Mouse (Mus musculus) liver, embryonic 16.5 days (tissue): ENCODE results near the gene Lysmd2. TPM values are rescaled to one million over a fixed set of nuclear protein-coding genes. Genes with fewer than 3 reads are reported as not detected.
"Not testable (repeated sequence)": the region's sequence is repeated elsewhere in the genome, so short reads cannot be mapped to it uniquely, and the experiment has no call there.

ENCODE experiments used
- ATAC-seq: fragments of 200-750 bp; cut with Nextera tagmentation; 2 replicates; pipeline ENCODE4 v1.8.0; 2017; ENCODE audit warnings: low read depth, mild to moderate bottlenecking, moderate number of reproducible peaks, moderate library complexity
- H3K27ac ChIP-seq: fragments of 300-500 bp; sonication (generic); 2 replicates; pipeline ENCODE4 v1.5.1; 2014; ENCODE audit warnings: mild to moderate bottlenecking, low read length
- H3K27me3 ChIP-seq: fragments of 300-500 bp; sonication (generic); 2 replicates; pipeline ENCODE4 v1.6.1; 2014; ENCODE audit warnings: low read depth, low read length, mixed read lengths; ENCODE audit not compliant: control insufficient read depth, insufficient read depth
- H3K36me3 ChIP-seq: fragments of 300-500 bp; sonication (generic); 2 replicates; pipeline ENCODE4 v1.6.1; 2014; ENCODE audit warnings: mild to moderate bottlenecking; ENCODE audit not compliant: control insufficient read depth, insufficient read depth
- H3K4me1 ChIP-seq: fragments of 300-500 bp; sonication (generic); 2 replicates; pipeline ENCODE4 v1.6.1; 2014; ENCODE audit warnings: low read depth, low read length, mixed read lengths; ENCODE audit not compliant: control insufficient read depth
- H3K4me2 ChIP-seq: fragments of 300-500 bp; sonication (generic); 2 replicates; pipeline ENCODE4 v1.6.1; 2014; ENCODE audit warnings: low read depth, low read length, mixed read lengths
- H3K4me3 ChIP-seq: fragments of 300-500 bp; sonication (generic); 2 replicates; pipeline ENCODE4 v1.5.1; 2014; ENCODE audit warnings: low read depth, mild to moderate bottlenecking, low read length
- H3K9ac ChIP-seq: fragments of 300-500 bp; sonication (generic); 2 replicates; pipeline ENCODE4 v1.6.1; 2014; ENCODE audit warnings: low read depth, low read length
- H3K9me3 ChIP-seq: fragments of 300-500 bp; sonication (generic); replicated peaks from 2 replicates; pipeline ENCODE4 v1.6.1; 2016; ENCODE audit warnings: low read length; ENCODE audit not compliant: control insufficient read depth
- WGBS: fragments of 180-500 bp; shearing (Covaris S2); extraction: QIAGEN DNeasy Blood & Tissue Kit; methylation state at CpG from one replicate; pipeline ENCODE4 v1.1.7; 2014; ENCODE audit not compliant: insufficient replicate concordance; 5-methylcytosine and 5-hydroxymethylcytosine counted together
- polyA plus RNA-seq: library from polyadenylated mRNA; unstranded; fragments of >200 nt; fragmentation: Nextera tagmentation; extraction: Ambion mirVana; gene quantifications from 2 replicates; pipeline ENCODE4 v1.2.1, GENCODE M21; 2015

Gene Lysmd2
- polyA plus RNA-seq, 1 experiment from 2014 or later, result 2.8 TPM

DNA sequence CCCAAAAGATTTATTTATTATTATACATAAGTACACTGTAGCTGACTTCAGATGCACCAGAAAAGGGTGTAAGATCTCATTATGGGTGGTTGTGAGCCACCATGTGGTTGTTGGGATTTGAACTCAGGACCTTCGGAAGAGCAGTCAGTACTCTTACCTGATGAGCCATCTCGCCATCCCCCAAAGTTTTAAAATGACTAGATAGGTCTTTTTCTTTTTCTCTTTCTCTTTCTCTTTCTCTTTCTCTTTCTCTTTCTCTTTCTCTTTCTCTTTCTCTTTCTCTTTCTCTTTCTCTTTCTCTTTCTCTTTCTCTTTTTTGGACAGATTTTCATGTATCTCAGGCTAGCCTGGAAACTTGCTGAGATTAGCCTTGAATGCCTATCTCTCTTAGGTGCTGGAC, 5.8 kb upstream of the Lysmd2 start:
- not testable (repeated sequence) for H3K9ac ChIP-seq, H3K4me2 ChIP-seq, H3K4me3 ChIP-seq, H3K9me3 ChIP-seq, H3K4me1 ChIP-seq, H3K27ac ChIP-seq, H3K36me3 ChIP-seq, H3K27me3 ChIP-seq, ATAC-seq
- 73% methylated on average over 2 of the region's 2 CpGs for WGBS

DNA sequence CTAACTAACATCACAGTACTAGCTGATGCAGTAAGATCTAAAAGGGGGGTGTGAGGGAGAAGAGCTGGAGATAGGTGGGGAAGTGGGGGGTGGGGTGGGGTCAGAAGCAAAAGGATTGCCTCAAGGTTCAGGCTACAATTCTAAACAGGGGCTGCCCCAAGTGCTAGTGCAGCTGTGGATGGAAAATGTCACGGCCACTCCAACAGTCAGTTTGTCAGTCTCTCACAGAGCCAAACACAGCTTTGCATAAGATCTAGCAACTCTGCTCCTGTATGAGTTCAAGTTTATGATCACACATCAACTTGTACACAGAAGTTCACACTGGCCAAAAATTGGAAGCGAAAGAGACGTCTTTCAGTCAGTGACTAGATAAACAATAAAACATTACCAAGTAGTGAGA, 4.1 kb upstream of the Lysmd2 start:
- Histone ChIP-seq H3K9ac (no peak overlapping the region), H3K36me3 (no peaks in the 10 kb centered on the region), H3K4me2 (no peak overlapping the region), H3K27ac (no peak overlapping the region), H3K27me3 (peaks cover 26% of the 10 kb centered on the region), H3K9me3 (no peaks in the 10 kb centered on the region), H3K4me3 (no peak overlapping the region), H3K4me1 (no peaks in the 10 kb centered on the region)
- 58% methylated on average over 3 of the region's 3 CpGs for WGBS
- ATAC-seq, result no peak

DNA sequence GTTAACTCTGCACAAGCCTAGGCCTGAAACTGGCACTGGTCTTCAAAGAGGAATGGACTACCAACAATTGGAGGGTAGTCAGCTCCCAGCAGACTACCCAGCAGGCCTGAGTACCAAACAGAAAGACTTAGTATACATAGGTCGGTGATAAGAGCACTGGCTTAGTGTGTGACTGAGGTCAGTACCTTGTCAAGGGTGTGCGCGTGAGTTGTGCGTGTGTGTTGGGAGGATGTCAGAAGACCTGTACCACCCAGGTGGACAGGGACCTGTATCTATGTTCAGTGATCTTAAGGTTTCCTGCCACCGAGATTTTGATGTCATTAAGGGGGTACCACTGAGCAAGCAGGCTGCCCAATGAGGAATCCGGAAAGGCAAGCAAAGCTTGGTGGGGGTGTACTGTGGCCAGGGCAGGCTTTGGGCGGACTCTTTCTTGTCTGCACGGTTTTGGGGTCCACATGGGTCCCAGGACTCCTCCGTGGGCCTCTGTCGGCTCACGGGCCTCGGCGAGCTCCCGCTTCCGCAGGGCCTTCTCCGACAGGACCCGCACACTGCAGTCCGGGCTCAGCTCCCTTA, 472 bp upstream of the Lysmd2 start:
- Histone ChIP-seq H3K27me3 (peaks cover 26% of the 10 kb centered on the region), H3K27ac (no peak overlapping the region)

DNA sequence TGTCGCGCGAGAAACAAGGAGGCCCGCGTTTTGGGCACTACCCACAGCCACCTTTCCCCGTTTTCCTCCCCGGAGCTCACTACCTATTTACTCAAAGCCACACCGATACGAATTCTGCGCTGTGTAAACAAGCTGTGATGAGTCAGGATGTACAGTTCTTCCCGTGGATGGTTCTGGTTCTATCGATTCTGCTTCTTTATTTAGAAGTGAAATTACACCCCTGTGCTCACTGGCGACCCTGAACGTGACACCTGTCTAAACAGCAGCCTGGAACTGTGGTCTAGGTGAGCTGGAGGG, 715 bp downstream of the Lysmd2 start:
- peak; percentile 40; the same call in 1 of the 2 replicates for ATAC-seq
- Histone ChIP-seq H3K27me3 (peaks cover 26% of the 10 kb centered on the region), H3K9me3 (no peaks in the 10 kb centered on the region), H3K4me3 (peak overlapping the region; percentile 62), H3K4me2 (peak overlapping the region; percentile 74), H3K9ac (peak overlapping the region; percentile 39; the same call in 1 of the 2 replicates), H3K4me1 (no peaks in the 10 kb centered on the region), H3K36me3 (no peaks in the 10 kb centered on the region), H3K27ac (no peak overlapping the region)
- 3% methylated on average over 14 of the region's 14 CpGs for WGBS

More for the DNA sequence above, 472 bp upstream of the Lysmd2 start:
- H3K4me2 ChIP-seq, result peak overlapping the region; percentile 74
- H3K4me1 ChIP-seq, result no peaks in the 10 kb centered on the region
- H3K9ac ChIP-seq, result peak overlapping the region; percentile 24; the same call in 1 of the 2 replicates
- 16% methylated on average over 18 of the region's 18 CpGs for WGBS
- no peak for ATAC-seq
- no peaks in the 10 kb centered on the region for H3K36me3 ChIP-seq
- H3K9me3 ChIP-seq, result no peaks in the 10 kb centered on the region
- H3K4me3 ChIP-seq, result peak overlapping the region; percentile 62

DNA sequence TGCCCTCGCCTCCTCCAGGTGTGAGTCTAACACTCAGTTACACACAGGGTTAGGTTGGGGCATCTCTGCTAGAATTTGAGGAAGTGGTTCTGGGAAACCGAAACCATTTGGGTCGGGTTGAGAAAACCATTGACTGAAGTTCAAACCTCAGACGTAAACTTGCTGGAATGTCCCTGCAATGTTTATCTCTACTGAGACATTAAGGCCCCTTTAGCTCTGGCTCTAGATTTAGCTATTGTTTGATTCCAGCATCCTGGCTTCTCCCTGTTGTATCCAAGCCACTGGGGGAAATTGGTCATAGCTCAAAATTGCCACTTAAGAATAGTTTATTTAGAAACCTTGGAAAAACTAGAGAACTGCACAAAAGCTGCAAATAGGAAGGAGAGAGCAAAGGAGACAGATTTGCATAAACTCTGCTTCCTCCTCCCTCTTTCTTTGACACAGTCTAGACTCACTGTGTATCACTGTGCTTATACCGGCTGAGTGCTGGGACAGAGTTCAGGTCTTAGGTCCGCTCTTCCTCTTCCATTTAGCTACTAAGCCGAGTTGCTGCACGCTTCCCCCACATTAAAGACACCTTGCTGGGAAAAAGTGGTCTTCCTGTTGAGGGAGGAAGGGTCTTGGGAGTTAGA, 5.4 kb downstream of the Lysmd2 start:
- Histone ChIP-seq H3K36me3 (no peaks in the 10 kb centered on the region), H3K4me2 (no peak overlapping the region), H3K9me3 (no peaks in the 10 kb centered on the region), H3K27ac (no peak overlapping the region), H3K9ac (no peak overlapping the region), H3K27me3 (peaks cover 5% of the 10 kb centered on the region), H3K4me3 (no peak overlapping the region), H3K4me1 (no peaks in the 10 kb centered on the region)
- no peak for ATAC-seq
- 56% methylated on average over 8 of the region's 8 CpGs for WGBS

DNA sequence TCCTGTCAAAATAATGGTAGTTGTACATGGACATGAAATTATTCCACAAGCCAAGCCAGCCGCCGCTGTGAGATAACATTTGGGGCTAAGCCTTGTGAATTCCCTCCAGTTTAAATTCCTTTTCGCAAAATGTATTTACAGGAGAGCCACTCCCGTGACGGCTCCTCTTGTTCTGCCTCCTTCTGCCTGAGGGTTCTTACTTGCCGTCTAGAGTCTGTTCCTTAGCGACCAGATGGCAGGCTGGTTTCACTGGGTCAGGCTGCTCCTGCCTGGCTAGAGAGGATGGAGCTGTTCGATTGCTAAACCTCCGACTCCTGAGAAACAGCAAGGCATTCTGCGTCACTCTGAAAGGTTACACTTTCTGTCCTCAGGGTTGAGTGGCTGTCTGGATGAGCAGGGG, 6.6 kb downstream of the Lysmd2 start:
- Histone ChIP-seq H3K9me3 (no peaks in the 10 kb centered on the region), H3K27ac (no peak overlapping the region), H3K36me3 (no peaks in the 10 kb centered on the region), H3K9ac (no peak overlapping the region), H3K4me2 (no peak overlapping the region), H3K27me3 (no peaks in the 10 kb centered on the region), H3K4me3 (no peak overlapping the region), H3K4me1 (no peaks in the 10 kb centered on the region)
- no peak for ATAC-seq
- 70% methylated on average over 10 of the region's 10 CpGs for WGBS

DNA sequence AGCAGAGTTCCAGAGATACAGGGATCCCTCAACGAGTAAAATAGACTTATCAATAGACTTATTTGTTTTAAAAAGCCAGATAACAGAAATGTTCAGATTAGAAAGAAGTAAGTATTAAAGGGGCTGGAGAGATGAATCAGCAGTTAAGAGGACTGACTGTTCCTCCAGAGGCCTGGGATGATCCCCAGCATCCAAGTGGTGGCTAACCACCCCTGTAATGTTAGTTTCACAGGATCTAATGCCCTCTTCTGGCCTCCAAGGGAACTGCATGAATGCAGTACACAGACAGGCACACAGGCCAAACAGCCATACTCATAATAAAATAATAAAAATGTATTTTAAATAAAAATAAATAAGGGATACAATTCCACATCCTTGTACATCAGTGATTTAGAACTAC, 7.4 kb downstream of the Lysmd2 start:
- H3K9me3 ChIP-seq, result no peaks in the 10 kb centered on the region
- no peak overlapping the region for H3K4me3 ChIP-seq
- no peak overlapping the region for H3K9ac ChIP-seq
- no peak for ATAC-seq
- H3K4me2 ChIP-seq, result no peak overlapping the region
- H3K27ac ChIP-seq, result no peak overlapping the region
- no peaks in the 10 kb centered on the region for H3K36me3 ChIP-seq
- H3K4me1 ChIP-seq, result no peaks in the 10 kb centered on the region
- 45% methylated on average over 1 of the region's 1 CpGs for WGBS
- no peaks in the 10 kb centered on the region for H3K27me3 ChIP-seq

DNA sequence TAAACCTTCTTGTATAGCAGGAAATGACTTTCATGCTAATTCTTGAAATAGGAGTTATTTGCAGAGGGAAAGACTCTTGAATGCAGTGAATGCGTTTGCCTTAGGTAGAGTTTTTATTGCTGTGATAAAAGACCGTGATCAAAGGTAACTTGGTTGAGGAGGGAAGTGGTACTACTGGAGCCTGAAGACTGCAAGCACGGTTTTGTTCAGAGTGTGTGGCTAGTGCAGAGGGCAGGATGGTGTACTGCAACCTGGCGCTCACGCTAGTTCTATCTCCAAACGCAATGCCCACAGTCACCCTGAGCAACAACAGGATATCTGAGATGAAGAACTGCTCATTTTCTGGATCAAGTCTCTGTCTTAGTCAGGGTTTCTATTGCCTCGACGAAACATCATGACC, 8.1 kb downstream of the Lysmd2 start:
- no peaks in the 10 kb centered on the region for H3K27me3 ChIP-seq
- H3K4me1 ChIP-seq, result no peaks in the 10 kb centered on the region
- H3K9me3 ChIP-seq, result no peaks in the 10 kb centered on the region
- no peak overlapping the region for H3K9ac ChIP-seq
- ATAC-seq, result no peak
- H3K27ac ChIP-seq, result no peak overlapping the region
- WGBS, result 64% methylated on average over 8 of the region's 8 CpGs
- no peak overlapping the region for H3K4me2 ChIP-seq
- H3K4me3 ChIP-seq, result no peak overlapping the region
- H3K36me3 ChIP-seq, result no peaks in the 10 kb centered on the region

DNA sequence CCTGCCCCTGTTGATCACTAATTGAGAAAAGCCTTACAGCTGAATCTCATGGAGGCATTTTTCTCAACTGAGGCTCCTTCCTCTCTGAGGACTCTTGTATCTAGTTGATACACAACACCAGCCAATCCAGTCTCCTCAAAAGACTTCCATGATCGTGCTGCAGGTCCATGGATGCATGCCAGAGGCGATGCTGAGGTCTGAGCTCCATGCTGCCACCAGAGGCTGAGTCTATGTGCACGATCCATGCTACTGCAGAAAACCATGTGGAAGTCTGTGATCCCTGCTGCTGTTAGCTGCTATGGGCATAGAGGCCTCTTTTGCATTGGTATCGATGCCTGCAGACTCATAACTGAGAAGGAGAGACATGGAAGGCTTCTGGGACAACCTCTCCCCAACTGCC, 8.7 kb downstream of the Lysmd2 start:
- Histone ChIP-seq H3K36me3 (no peaks in the 10 kb centered on the region), H3K27me3 (no peaks in the 10 kb centered on the region), H3K27ac (no peak overlapping the region), H3K4me1 (no peaks in the 10 kb centered on the region), H3K4me3 (no peak overlapping the region), H3K4me2 (no peak overlapping the region), H3K9ac (no peak overlapping the region), H3K9me3 (no peaks in the 10 kb centered on the region)
- ATAC-seq, result no peak
- WGBS, result 61% methylated on average over 4 of the region's 4 CpGs
